Mouse (Mus musculus) kidney, embryonic 14.5 days (tissue): ENCODE data around the gene Vav3. TPM values are rescaled to one million over a fixed set of nuclear protein-coding genes. Genes with fewer than 3 reads are reported as not detected.
A peak's percentile ranks its signal among the peaks of the same experiment; 100 is the strongest.

ENCODE experiments used
- ATAC-seq: fragments of 200-750 bp; cut with Nextera tagmentation; 2 replicates; pipeline ENCODE4 v1.8.0; 2017; ENCODE audit warnings: moderate number of reproducible peaks, mild to moderate bottlenecking, moderate TSS enrichment, moderate library complexity; ENCODE audit not compliant: low FRiP score, low TSS enrichment
- H3K27ac ChIP-seq: fragments of 300-500 bp; sonication (generic); 2 replicates; pipeline ENCODE4 v1.5.1; 2014; ENCODE audit warnings: low read depth, mild to moderate bottlenecking, low read length, moderate library complexity, mixed read lengths
- H3K27me3 ChIP-seq: fragments of 300-500 bp; sonication (generic); 2 replicates; pipeline ENCODE4 v1.6.1; 2014; ENCODE audit warnings: mild to moderate bottlenecking, low read length; ENCODE audit not compliant: control insufficient read depth, insufficient read depth
- H3K36me3 ChIP-seq: fragments of 300-500 bp; sonication (generic); 2 replicates; pipeline ENCODE4 v1.6.1; 2014; ENCODE audit warnings: low read length, mixed read lengths; ENCODE audit not compliant: control insufficient read depth, insufficient read depth
- H3K4me1 ChIP-seq: fragments of 300-500 bp; sonication (generic); 2 replicates; pipeline ENCODE4 v1.6.1; 2014; ENCODE audit warnings: low read length, mixed read lengths; ENCODE audit not compliant: control insufficient read depth, insufficient read depth
- H3K4me2 ChIP-seq: fragments of 300-500 bp; sonication (generic); replicated peaks from 2 replicates; pipeline ENCODE4 v1.6.1; 2014; ENCODE audit warnings: low read depth, mild to moderate bottlenecking, low read length
- H3K4me3 ChIP-seq: fragments of 300-500 bp; sonication (generic); 2 replicates; pipeline ENCODE4 v1.5.1; 2014; ENCODE audit warnings: mild to moderate bottlenecking, low read length
- H3K9ac ChIP-seq: fragments of 300-500 bp; sonication (generic); 2 replicates; pipeline ENCODE4 v1.6.1; 2014; ENCODE audit warnings: low read depth, mild to moderate bottlenecking, low read length, moderate library complexity
- H3K9me3 ChIP-seq: fragments of 300-500 bp; sonication (generic); 2 replicates; pipeline ENCODE4 v1.6.1; 2016; ENCODE audit warnings: low read length; ENCODE audit not compliant: control insufficient read depth
- WGBS: fragments of 180-500 bp; shearing (Covaris S2); extraction: QIAGEN DNeasy Blood & Tissue Kit; methylation state at CpG from one replicate; pipeline ENCODE4 v1.1.7; 2014; 5-methylcytosine and 5-hydroxymethylcytosine counted together
- polyA plus RNA-seq: library from polyadenylated mRNA; unstranded; fragments of >200 nt; fragmentation: Nextera tagmentation; extraction: Ambion mirVana; gene quantifications from 2 replicates; pipeline ENCODE4 v1.2.1, GENCODE M21; 2014

Vav3 gene
- polyA plus RNA-seq, 1 experiment from 2014 or later: 25.7 TPM

DNA sequence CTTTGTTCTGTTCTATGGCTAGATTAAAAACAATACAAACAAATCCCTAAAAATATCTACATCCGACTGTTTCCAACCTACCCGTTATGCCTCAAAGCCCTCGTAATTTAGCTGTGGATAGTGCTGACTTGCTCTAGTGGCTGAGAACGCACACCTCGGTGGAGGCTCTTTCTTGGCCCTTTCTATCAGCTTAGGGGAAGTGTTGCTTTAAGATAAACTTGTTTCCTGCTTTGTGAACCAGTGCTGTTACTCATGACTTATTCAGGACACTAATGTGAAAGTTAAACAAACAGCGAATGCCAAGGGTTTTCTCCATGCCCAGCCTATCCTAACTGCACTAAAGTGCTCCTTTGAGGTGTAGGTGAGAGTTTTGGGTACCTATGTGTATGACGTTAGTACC lies 221.3 kb downstream of the Vav3 start:
- ATAC-seq: peak; percentile 79
- Histone ChIP-seq H3K4me2 (no peak overlapping the region), H3K4me3 (no peak overlapping the region), H3K9me3 (no peaks in the 10 kb centered on the region), H3K36me3 (no peaks in the 10 kb centered on the region), H3K9ac (no peak overlapping the region), H3K4me1 (0 out of 2 replicates have a peak, but pooled peaks cover 15% of the 10 kb centered on the region), H3K27me3 (no peaks in the 10 kb centered on the region), H3K27ac (no peak overlapping the region)
- WGBS: 25% methylated on average over 7 of the region's 7 CpGs

DNA sequence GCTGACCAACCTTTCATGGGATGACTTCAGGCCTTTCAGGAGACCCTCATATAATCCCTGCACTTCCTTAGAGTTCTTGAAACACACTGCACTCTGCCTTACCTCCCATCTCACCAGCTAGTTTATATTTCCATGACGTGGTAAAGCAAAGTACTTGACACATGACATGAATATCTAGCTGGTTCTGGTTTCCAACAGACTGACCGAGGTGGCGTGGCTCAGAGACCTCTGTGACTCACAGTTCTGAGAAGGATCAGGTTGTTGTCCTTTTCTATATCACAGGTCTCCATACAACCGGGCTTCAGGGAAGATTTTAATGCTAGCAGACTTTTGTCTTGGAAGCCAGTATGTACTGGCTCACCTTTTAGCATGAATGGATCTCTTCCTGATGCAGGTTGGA lies 221.8 kb downstream of the Vav3 start:
- Histone ChIP-seq H3K4me2 (no peak overlapping the region), H3K27me3 (no peaks in the 10 kb centered on the region), H3K4me1 (0 out of 2 replicates have a peak, but pooled peaks cover 15% of the 10 kb centered on the region), H3K9me3 (no peaks in the 10 kb centered on the region), H3K9ac (no peak overlapping the region), H3K36me3 (no peaks in the 10 kb centered on the region), H3K4me3 (no peak overlapping the region), H3K27ac (no peak overlapping the region)
- peak; percentile 18; the same call in 1 of the 2 replicates for ATAC-seq
- 66% methylated on average over 4 of the region's 4 CpGs for WGBS

DNA sequence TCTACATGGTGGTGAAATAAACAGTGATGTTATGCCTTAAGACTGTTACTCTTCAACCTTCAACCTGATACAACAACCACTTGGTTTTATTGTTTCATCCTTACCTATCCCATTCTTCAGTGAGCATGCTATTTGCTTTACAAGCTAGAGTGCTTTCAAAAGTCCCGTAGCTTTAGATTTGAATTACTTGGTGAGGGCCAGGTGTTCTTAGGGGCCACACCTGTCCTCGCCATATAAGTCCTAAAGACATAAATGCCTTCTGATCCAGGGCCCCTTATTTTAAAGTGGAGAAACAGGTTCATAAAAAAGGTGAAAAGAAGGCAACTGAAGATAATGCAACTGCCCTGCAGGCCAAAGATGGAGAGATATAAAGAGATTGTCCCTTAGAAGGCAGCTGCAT lies 224.0 kb downstream of the Vav3 start:
- ATAC-seq: no peak
- no peak overlapping the region for H3K27ac ChIP-seq
- H3K4me3 ChIP-seq: no peak overlapping the region
- no peak overlapping the region for H3K4me2 ChIP-seq
- no peaks in the 10 kb centered on the region for H3K27me3 ChIP-seq
- H3K36me3 ChIP-seq: no peaks in the 10 kb centered on the region
- no peaks in the 10 kb centered on the region for H3K9me3 ChIP-seq
- H3K4me1 ChIP-seq: 0 out of 2 replicates have a peak, but pooled peaks cover 15% of the 10 kb centered on the region
- 81% methylated on average over 2 of the region's 2 CpGs for WGBS
- H3K9ac ChIP-seq: no peak overlapping the region

DNA sequence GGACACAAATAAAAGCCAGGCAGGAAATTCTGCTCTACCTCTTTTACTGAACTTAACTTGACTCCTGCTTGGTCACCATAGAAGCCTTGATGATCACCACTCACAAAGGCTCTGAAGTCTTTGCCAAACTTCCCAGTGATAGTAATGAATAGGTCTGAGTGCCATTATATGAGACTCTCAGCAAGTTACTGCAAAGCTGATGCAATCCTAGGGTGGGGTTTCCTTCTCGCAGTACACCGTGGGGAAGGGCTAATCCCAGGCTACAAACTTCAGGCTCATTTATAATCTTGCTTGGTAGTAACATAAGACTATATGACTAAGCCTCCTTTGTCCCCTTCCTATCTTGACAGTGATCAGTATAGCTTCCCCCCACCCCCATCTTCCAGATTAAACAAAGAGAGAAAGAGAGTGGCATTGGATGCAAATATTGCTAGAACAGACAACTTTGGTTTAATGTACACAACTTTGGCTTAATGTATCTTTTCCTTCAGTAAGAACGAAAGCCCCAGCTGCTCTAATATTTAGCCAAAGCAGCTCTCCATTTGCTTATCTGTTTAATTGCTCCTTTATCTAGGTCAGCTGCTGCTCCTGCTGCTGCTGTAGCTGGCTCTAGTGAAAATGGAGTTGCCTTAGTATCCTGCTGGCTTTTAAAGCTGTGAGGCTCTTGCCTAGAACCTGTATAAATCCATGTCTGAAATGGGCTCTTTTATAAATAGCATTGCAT lies 228.3 kb downstream of the Vav3 start:
- no peak overlapping the region for H3K27ac ChIP-seq
- no peak overlapping the region for H3K4me3 ChIP-seq
- H3K27me3 ChIP-seq: no peaks in the 10 kb centered on the region
- no peak overlapping the region for H3K4me2 ChIP-seq
- no peaks in the 10 kb centered on the region for H3K4me1 ChIP-seq
- H3K9me3 ChIP-seq: no peaks in the 10 kb centered on the region
- 57% methylated on average over 3 of the region's 3 CpGs for WGBS
- H3K9ac ChIP-seq: no peak overlapping the region
- no peak for ATAC-seq
- H3K36me3 ChIP-seq: no peaks in the 10 kb centered on the region

DNA sequence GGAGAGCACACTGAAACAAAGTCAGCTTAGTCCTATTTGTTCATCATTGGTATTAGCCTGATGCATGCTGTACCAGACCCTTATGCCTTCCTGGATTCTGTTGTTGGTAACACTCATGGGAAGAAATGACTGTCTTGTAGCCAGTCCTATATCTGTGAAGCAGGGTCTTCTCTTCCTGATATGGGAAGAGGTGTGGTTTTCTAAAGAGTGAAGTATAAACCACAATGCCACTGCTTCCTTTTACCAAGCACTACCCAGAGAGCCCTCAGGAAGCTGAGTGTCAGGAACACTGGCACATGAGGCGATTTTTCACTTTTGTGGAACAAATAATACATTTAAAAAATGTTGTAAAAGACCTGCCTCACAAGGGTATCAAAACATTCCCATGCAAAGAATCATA lies 231.0 kb downstream of the Vav3 start:
- H3K4me3 ChIP-seq: no peak overlapping the region
- H3K4me2 ChIP-seq: no peak overlapping the region
- no peak overlapping the region for H3K27ac ChIP-seq
- H3K36me3 ChIP-seq: no peaks in the 10 kb centered on the region
- WGBS: 79% methylated on average over 1 of the region's 1 CpGs
- no peaks in the 10 kb centered on the region for H3K9me3 ChIP-seq
- no peak overlapping the region for H3K9ac ChIP-seq
- H3K27me3 ChIP-seq: no peaks in the 10 kb centered on the region
- ATAC-seq: no peak
- no peaks in the 10 kb centered on the region for H3K4me1 ChIP-seq

DNA sequence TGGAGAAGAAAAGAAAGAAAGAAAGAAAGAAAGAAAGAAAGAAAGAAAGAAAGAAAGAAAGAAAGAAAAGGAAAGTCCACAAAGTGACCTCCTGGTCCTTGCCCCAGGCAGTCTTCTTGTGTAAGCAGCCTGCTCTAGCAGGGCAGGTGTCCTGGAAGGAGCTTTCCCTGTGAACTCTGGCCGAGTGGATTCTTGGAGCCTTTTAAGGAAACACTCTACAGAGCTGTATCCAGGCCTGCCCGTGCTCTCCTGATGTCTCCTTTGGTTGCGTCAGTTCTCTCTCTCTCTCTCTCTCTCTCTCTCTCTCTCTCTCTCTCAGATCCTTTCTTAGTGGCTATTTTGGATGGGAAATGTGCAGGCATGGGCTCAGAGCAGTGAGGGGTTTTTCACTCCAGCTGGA lies 232.4 kb downstream of the Vav3 start:
- no peaks in the 10 kb centered on the region for H3K27me3 ChIP-seq
- 55% methylated on average over 3 of the region's 3 CpGs for WGBS
- H3K4me2 ChIP-seq: no peak overlapping the region
- H3K27ac ChIP-seq: peak overlapping the region; percentile 39; the same call in 1 of the 2 replicates
- ATAC-seq: no peak
- H3K9me3 ChIP-seq: no peaks in the 10 kb centered on the region
- no peak overlapping the region for H3K9ac ChIP-seq
- H3K4me3 ChIP-seq: no peak overlapping the region
- H3K4me1 ChIP-seq: no peaks in the 10 kb centered on the region
- H3K36me3 ChIP-seq: no peaks in the 10 kb centered on the region

DNA sequence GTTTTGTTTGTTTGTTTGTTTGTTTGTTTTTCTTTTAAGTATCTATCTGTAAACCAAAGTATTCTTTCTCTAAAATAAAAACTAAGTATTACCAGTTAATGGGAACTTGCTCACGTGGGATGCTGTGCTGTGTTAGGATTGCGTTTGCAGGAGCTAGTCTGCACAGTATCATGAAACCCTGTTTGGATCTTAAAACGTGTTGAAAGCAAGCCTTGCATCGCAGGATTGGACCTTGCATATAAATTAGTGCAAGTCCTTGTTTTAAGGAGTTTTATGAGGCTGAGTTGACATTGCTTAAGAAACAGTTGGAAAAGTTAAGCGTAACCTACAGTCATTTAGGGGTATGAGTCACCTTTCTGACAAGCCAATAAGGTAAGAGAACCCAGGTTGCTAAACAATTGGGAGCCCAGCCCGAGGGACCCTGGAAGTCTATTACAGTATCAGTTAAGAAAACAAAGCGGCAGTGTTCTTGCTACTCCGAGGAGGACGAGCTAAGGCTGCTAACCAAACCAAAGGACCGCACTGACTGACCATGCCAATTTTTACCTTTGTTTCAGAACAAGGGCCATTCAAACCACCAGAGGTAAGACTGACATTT lies 233.2 kb downstream of the Vav3 start:
- Histone ChIP-seq H3K4me3 (peak overlapping the region; percentile 25), H3K9ac (no peak overlapping the region), H3K27me3 (no peaks in the 10 kb centered on the region), H3K36me3 (no peaks in the 10 kb centered on the region), H3K9me3 (no peaks in the 10 kb centered on the region), H3K4me2 (peak overlapping the region; percentile 24), H3K27ac (peak overlapping the region; percentile 71; the same call in 1 of the 2 replicates), H3K4me1 (no peaks in the 10 kb centered on the region)
- 53% methylated on average over 10 of the region's 10 CpGs for WGBS
- peak; percentile 77 for ATAC-seq

DNA sequence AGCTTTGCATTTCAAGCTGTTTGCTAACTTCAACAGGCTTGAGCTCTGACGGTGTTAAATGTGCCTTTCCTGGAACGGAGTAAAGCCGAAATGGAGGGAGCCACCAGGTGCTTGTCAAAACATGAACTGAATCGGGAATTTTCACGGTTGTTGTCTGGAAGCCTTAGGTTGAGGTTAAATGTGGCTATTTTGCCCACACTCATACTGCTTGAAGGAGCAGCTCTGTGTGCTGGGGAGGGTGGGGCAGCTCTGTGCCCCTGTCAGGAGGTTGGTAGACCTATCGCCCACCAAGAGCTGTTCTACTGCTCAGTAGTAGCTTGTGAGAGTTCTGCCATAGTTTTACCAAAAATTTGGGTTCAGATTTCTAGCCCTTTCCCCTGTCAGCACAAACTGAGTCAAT lies 233.7 kb downstream of the Vav3 start:
- WGBS: 65% methylated on average over 6 of the region's 6 CpGs
- Histone ChIP-seq H3K9ac (no peak overlapping the region), H3K4me3 (peak overlapping the region; percentile 25), H3K4me2 (peak overlapping the region; percentile 24), H3K4me1 (no peaks in the 10 kb centered on the region), H3K36me3 (no peaks in the 10 kb centered on the region), H3K9me3 (no peaks in the 10 kb centered on the region), H3K27me3 (no peaks in the 10 kb centered on the region), H3K27ac (peak overlapping the region; percentile 71; the same call in 1 of the 2 replicates)
- no peak for ATAC-seq

DNA sequence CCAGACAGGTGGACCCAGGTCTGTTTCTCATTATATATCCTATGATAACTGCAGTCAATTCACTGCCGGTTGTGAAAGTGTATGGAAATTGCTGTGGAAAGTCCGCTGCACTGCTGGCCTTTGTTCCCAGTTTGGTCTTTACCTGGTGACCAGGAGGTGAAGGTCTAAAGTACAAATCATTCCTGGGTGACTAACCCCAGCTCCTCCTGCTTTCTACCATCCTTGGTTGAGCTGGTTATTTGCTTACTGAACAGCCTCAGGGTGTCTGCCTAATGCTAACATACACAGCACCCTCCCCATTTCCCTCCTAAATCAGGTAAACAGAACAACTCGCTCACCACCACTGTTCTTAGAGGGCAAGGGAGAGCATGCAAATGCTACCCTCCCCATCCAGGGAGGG lies 237.9 kb downstream of the Vav3 start:
- H3K36me3 ChIP-seq: no peaks in the 10 kb centered on the region
- H3K4me2 ChIP-seq: no peak overlapping the region
- no peak for ATAC-seq
- no peak overlapping the region; the same call in 1 of the 2 replicates for H3K27ac ChIP-seq
- no peak overlapping the region for H3K4me3 ChIP-seq
- no peaks in the 10 kb centered on the region for H3K27me3 ChIP-seq
- 63% methylated on average over 3 of the region's 3 CpGs for WGBS
- no peaks in the 10 kb centered on the region for H3K4me1 ChIP-seq
- no peak overlapping the region for H3K9ac ChIP-seq
- no peaks in the 10 kb centered on the region for H3K9me3 ChIP-seq
